Mouse (Mus musculus) embryo, embryonic 10 days (tissue): Measurements from ENCODE around the gene Abcd4.

Source experiments
- DNase-seq: peaks from one replicate; pipeline ENCODE4 v3.0.0-alpha.2; 2015; ENCODE audit warnings: low spot score

Abcd4 gene

GRCm38 (mm10) chr12:84571466-84572340, 45.5 kb downstream of the Abcd4 start:
- DNase-seq = peak; percentile 61

DNA sequence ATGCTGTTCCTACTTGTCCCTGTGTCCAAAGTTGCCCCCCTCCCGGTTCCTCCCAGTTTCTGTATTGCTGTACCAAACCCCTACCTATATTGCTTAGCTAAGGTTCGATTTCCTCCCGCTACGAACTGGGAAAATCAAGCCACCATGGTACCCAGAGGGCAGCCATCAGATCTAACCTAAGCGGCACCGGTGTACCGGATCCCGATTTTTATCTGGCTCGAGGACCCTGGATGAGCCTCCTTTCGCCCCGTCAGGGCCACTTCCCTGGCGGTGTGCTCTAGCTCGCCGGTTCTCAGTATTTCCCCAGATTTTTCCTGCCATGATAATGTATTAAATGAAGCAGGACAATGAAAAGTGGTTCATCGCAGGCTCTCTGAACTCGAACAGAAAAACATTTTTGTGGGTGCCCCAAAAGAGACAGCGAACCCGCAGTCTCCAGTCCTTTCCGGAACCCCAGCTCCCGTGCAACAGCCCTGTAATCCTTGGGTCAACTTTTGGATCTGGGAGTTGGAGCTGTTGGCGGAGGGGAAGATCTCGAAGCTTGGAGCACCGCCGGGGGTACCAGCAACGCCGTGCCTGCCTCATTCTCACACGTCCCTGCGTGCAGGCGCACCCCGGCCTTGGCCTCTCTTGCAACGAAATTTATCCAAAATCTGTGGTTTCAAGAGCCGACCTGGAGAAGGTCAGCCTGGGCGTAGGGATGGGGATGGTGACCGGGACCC, 46.4 kb downstream of the Abcd4 start:
- peak; percentile 22 for DNase-seq

DNA sequence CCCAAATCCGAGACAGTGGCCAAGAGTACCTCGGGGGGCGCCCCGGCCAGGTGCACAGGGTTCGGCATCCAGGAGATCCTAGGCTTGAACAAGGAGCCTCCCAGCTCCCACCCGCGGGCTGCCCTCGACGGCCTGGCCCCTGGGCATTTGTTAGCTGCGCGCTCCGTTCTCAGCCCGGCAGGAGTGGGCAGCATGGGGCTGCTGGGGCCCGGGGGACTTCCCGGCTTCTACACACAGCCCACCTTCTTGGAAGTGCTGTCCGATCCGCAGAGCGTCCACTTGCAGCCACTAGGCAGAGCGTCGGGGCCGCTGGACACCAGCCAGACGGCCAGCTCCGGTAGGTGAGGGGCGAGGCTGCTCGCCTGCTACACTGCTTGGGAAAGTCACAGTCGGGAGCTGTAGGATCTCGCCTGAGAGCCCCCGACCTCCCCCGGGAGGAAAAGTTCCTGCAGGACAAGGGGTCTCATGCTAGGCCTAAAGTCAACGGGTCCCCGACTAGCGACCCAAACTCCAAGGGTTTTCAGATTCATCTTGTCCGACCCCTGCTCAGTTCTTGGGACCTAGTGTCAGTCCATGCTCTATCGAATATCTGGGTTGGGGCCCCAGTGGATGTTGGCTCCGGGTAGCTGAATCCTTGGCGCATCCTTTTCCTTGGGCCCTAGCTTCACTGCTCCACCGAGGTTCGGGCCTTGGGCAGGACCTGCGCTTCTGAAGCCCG, 47.1 kb downstream of the Abcd4 start:
- peak; percentile 32 for DNase-seq

DNA sequence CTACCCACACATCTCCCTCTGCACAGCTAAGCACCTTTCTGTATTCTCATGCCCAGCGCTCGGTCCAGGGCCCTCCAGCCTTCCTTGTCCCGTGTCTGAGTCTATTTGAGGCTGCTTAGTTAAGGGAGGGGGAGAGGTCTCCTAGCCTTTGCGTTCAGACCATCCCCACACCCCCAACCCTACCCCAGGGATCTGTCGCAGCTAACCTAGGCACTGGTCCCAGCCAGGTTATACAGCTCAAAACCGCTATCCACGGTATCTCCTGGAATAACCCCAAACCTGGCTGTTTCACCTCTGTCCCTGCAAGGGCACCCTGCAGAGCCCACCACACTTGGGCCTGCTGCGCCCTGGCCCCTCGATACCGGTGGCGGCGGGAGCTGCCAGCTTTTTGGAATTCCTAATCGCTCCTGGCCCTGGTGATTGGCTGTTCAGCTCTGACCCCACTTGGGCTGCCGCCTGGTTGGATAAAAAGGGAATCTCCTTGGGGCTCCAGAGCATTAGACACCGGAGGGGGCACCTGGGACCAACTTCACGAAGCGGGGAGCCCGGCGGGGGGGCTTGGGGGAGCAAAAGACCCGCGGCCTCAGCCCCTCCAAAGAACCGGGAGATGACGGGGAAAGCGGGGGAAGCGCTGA, 47.8 kb downstream of the Abcd4 start, which contains the start of gene Vsx2:
Vsx2 (plus strand) TSS at position 427 of the 635 bp plus-strand sequence.
- DNase-seq = no peak

DNA sequence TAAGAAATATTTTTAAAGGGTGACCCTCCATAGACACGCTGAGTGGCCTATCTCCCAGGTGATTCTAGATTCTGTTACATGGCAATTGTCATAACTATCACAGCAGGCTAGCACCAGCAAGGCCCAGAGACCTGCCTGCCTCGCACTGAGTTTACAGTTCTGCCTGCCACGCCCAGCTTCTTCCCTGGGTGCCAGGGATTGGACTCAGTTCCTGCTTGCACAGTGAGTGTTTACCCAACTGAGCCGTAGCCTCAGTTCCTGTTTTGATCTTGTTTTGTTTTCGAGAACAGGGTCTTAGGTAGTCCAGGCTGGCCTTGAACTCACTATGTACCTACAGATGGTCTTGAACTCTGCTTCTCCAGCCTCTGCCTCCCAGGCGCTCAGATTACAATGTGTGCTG, 49.6 kb downstream of the Abcd4 start:
- DNase-seq = no peak

- DNase-seq = no peak
Measured at GRCm38 (mm10) chr12:84562558-84562957, 54.7 kb downstream of the Abcd4 start.

- DNase-seq = no peak
Measured at GRCm38 (mm10) chr12:84555218-84555617, 62.0 kb downstream of the Abcd4 start.
